Mouse (Mus musculus): ENCODE data around the gene Apoc2. TPM values are rescaled to one million over a fixed set of nuclear protein-coding genes. Genes with fewer than 3 reads are reported as not detected.

Apoc2 gene
- polyA plus RNA-seq, 1 experiment from 2014 or later, result 98.1 TPM

Other genes starting within 250 kb of the Apoc2 start
- 7.8 and 7.9 TPM in 2 replicates for gene Mark4, start 219.1 kb downstream of the Apoc2 start, polyA plus RNA-seq (2015; fragmentation: Nextera tagmentation; extraction: Ambion mirVana)
- gene Exoc3l2, start 214.6 kb downstream of the Apoc2 start, polyA plus RNA-seq (2015; fragmentation: Nextera tagmentation; extraction: Ambion mirVana), result 0.94 and 1.3 TPM in 2 replicates
- gene Bloc1s3, start 169.6 kb downstream of the Apoc2 start, polyA plus RNA-seq (2015; fragmentation: Nextera tagmentation; extraction: Ambion mirVana), result 2.2 and 2.4 TPM in 2 replicates
- gene Trappc6a, start 169.5 kb downstream of the Apoc2 start, polyA plus RNA-seq (2015; fragmentation: Nextera tagmentation; extraction: Ambion mirVana), result 103 and 105 TPM in 2 replicates
- 0.30 and 0.83 TPM in 2 replicates for gene Nkpd1, start 160.1 kb downstream of the Apoc2 start, polyA plus RNA-seq (2015; fragmentation: Nextera tagmentation; extraction: Ambion mirVana)
- 25.3 and 28.2 TPM in 2 replicates for gene Ppp1r37, start 114.9 kb downstream of the Apoc2 start, polyA plus RNA-seq (2015; fragmentation: Nextera tagmentation; extraction: Ambion mirVana)
- 1.7 and 2.6 TPM in 2 replicates for gene Zfp296, start 100.7 kb downstream of the Apoc2 start, polyA plus RNA-seq (2015; fragmentation: Nextera tagmentation; extraction: Ambion mirVana)
- 143 and 157 TPM in 2 replicates for gene Gemin7, start 100.3 kb downstream of the Apoc2 start, polyA plus RNA-seq (2015; fragmentation: Nextera tagmentation; extraction: Ambion mirVana)
- gene Clasrp, start 73.5 kb downstream of the Apoc2 start, polyA plus RNA-seq (2015; fragmentation: Nextera tagmentation; extraction: Ambion mirVana), result 44.8 and 48.3 TPM in 2 replicates
- gene Relb, start 48.5 kb downstream of the Apoc2 start, polyA plus RNA-seq (2015; fragmentation: Nextera tagmentation; extraction: Ambion mirVana), result 9.0 and 10.1 TPM in 2 replicates
- 79.7 and 85.8 TPM in 2 replicates for gene Clptm1, start 12.9 kb downstream of the Apoc2 start, polyA plus RNA-seq (2015; fragmentation: Nextera tagmentation; extraction: Ambion mirVana)
- gene Gm44805, start 3.5 kb upstream of the Apoc2 start, polyA plus RNA-seq (2015; fragmentation: Nextera tagmentation; extraction: Ambion mirVana), result 3.1 TPM in 1 of 2 replicates, not detected in the other
- 8.0 and 23.5 TPM in 2 replicates for gene Apoc4, start 3.5 kb upstream of the Apoc2 start, polyA plus RNA-seq (2015; fragmentation: Nextera tagmentation; extraction: Ambion mirVana)
- gene Apoc1, start 14.7 kb upstream of the Apoc2 start, polyA plus RNA-seq (2015; fragmentation: Nextera tagmentation; extraction: Ambion mirVana), result 36.2 and 52.7 TPM in 2 replicates
- gene Apoe, start 21.2 kb upstream of the Apoc2 start, polyA plus RNA-seq (2015; fragmentation: Nextera tagmentation; extraction: Ambion mirVana), result 363 and 515 TPM in 2 replicates
- 161 and 181 TPM in 2 replicates for gene Tomm40, start 37.5 kb upstream of the Apoc2 start, polyA plus RNA-seq (2015; fragmentation: Nextera tagmentation; extraction: Ambion mirVana)
- 129 and 136 TPM in 2 replicates for gene Nectin2, start 72.5 kb upstream of the Apoc2 start, polyA plus RNA-seq (2015; fragmentation: Nextera tagmentation; extraction: Ambion mirVana)
- 129 and 151 TPM in 2 replicates for gene Bcam, start 93.1 kb upstream of the Apoc2 start, polyA plus RNA-seq (2015; fragmentation: Nextera tagmentation; extraction: Ambion mirVana)
- 24.3 and 24.6 TPM in 2 replicates for gene Cblc, start 118.9 kb upstream of the Apoc2 start, polyA plus RNA-seq (2015; fragmentation: Nextera tagmentation; extraction: Ambion mirVana)
- gene Bcl3, start 144.8 kb upstream of the Apoc2 start, polyA plus RNA-seq (2015; fragmentation: Nextera tagmentation; extraction: Ambion mirVana), result 8.9 and 10.4 TPM in 2 replicates
- gene Gm19345, start 174.1 kb upstream of the Apoc2 start, polyA plus RNA-seq (2015; fragmentation: Nextera tagmentation; extraction: Ambion mirVana), result 0.39 TPM in 1 of 2 replicates, not detected in the other
- 0.09 TPM in 1 of 2 replicates, not detected in the other for gene Ceacam16, start 183.4 kb upstream of the Apoc2 start, polyA plus RNA-seq (2015; fragmentation: Nextera tagmentation; extraction: Ambion mirVana)
- 0.64 and 1.1 TPM in 2 replicates for gene Ceacam19, start 210.0 kb upstream of the Apoc2 start, polyA plus RNA-seq (2015; fragmentation: Nextera tagmentation; extraction: Ambion mirVana)
- 12.8 and 13.9 TPM in 2 replicates for gene Pvr, start 243.2 kb upstream of the Apoc2 start, polyA plus RNA-seq (2015; fragmentation: Nextera tagmentation; extraction: Ambion mirVana)